Mouse (Mus musculus) C2C12 (cell line): ENCODE measurements around the gene Chp2. TPM values are rescaled to one million over a fixed set of nuclear protein-coding genes. Genes with fewer than 3 reads are reported as not detected.

Source experiments
- H3K27me3 ChIP-seq: one replicate; pipeline ENCODE4 v1.6.1; 2011; ENCODE audit not compliant: control insufficient read depth, insufficient read depth, insufficient read length
- H3K36me3 ChIP-seq: one replicate; pipeline ENCODE4 v1.6.1; 2011; ENCODE audit not compliant: control insufficient read depth, insufficient read depth
- H3K4me3 ChIP-seq: one replicate; pipeline ENCODE4 v1.5.1; 2011; ENCODE audit warnings: mild to moderate bottlenecking, control low read depth; ENCODE audit not compliant: poor library complexity, insufficient read depth, severe bottlenecking
- H3K79me2 ChIP-seq: one replicate; pipeline ENCODE4 v1.6.1; 2011; ENCODE audit not compliant: control insufficient read depth, insufficient read depth
- H3K79me3 ChIP-seq: one replicate; pipeline ENCODE4 v1.6.1; 2011; ENCODE audit warnings: low read depth, control low read depth
- H3ac ChIP-seq: one replicate; pipeline ENCODE3; 2011; ENCODE audit warnings: low read depth; ENCODE audit not compliant: control insufficient read depth, insufficient read length
- CEBPB ChIP-seq: IDR thresholded peaks from one replicate; pipeline ENCODE4 v1.6.1; 2011; ENCODE audit warnings: low read depth, mild to moderate bottlenecking, control low read depth, moderate library complexity
- CTCF ChIP-seq: IDR thresholded peaks from one replicate; pipeline ENCODE4 v1.5.1; 2011; ENCODE audit not compliant: control insufficient read depth, insufficient read depth, insufficient read length
- FOSL1 ChIP-seq: IDR thresholded peaks from one replicate; pipeline ENCODE4 v1.8.0; 2011; ENCODE audit warnings: mild to moderate bottlenecking, low read length; ENCODE audit not compliant: poor library complexity, insufficient read depth, severe bottlenecking
- MAX ChIP-seq: IDR thresholded peaks from one replicate; pipeline ENCODE4 v1.6.1; 2011; ENCODE audit warnings: mild to moderate bottlenecking, control low read depth
- MYOD1 ChIP-seq: IDR thresholded peaks from one replicate; pipeline ENCODE4 v1.6.1; 2011; ENCODE audit warnings: low read depth; ENCODE audit not compliant: control insufficient read depth, insufficient read length
- MYOG ChIP-seq: IDR thresholded peaks from one replicate; pipeline ENCODE4 v1.6.1; 2011; ENCODE audit not compliant: control insufficient read depth, insufficient read length; ENCODE audit errors: extremely low read depth
- USF1 ChIP-seq: IDR thresholded peaks from one replicate; pipeline ENCODE4 v1.6.1; 2011; ENCODE audit warnings: low read depth, mild to moderate bottlenecking, control low read depth, moderate library complexity
- polyA plus RNA-seq: library from polyadenylated mRNA; unstranded; fragments of >200 nt; fragmentation: generic; extraction: Trizol; gene quantifications from one replicate; pipeline ENCODE4 v1.2.1, GENCODE M21; 2012; ENCODE audit warnings: missing spikeins

Gene Chp2
- polyA plus RNA-seq, 1 experiment: not detected

- Histone ChIP-seq H3K79me3 (no peaks in the 10 kb centered on the region), H3K4me3 (no peak overlapping the region), H3K27me3 (peaks cover 17% of the 10 kb centered on the region), H3K36me3 (no peaks in the 10 kb centered on the region), H3K79me2 (no peaks in the 10 kb centered on the region), H3ac (no peak overlapping the region)
- no peak for TF ChIP-seq MAX
- no peak for TF ChIP-seq FOSL1
- TF ChIP-seq MYOD1: no peak
- TF ChIP-seq CEBPB: no peak
- TF ChIP-seq CTCF: no peak
- no peak for TF ChIP-seq MYOG
- no peak for TF ChIP-seq USF1
Observed at GRCm38 (mm10) chr7:122244166-122244565, 24.9 kb downstream of the Chp2 start.

GRCm38 (mm10) chr7:122244584-122244983 lies 25.3 kb downstream of the Chp2 start:
- TF ChIP-seq CEBPB (no peak), USF1 (no peak), FOSL1 (no peak), MAX (no peak), MYOD1 (no peak), CTCF (no peak), MYOG (no peak)
- Histone ChIP-seq H3K36me3 (no peaks in the 10 kb centered on the region), H3K4me3 (no peak overlapping the region), H3ac (no peak overlapping the region), H3K27me3 (peaks cover 17% of the 10 kb centered on the region), H3K79me3 (no peaks in the 10 kb centered on the region), H3K79me2 (no peaks in the 10 kb centered on the region)

GRCm38 (mm10) chr7:122245976-122246375 lies 26.7 kb downstream of the Chp2 start:
- Histone ChIP-seq H3ac (no peak overlapping the region), H3K36me3 (no peaks in the 10 kb centered on the region), H3K79me2 (no peaks in the 10 kb centered on the region), H3K4me3 (no peak overlapping the region), H3K27me3 (peaks cover 17% of the 10 kb centered on the region), H3K79me3 (no peaks in the 10 kb centered on the region)
- TF ChIP-seq FOSL1 (no peak), MAX (no peak), CTCF (no peak), MYOG (no peak), USF1 (no peak), CEBPB (no peak), MYOD1 (no peak)

GRCm38 (mm10) chr7:122247254-122247864 lies 28.1 kb downstream of the Chp2 start:
- Histone ChIP-seq H3K36me3 (no peaks in the 10 kb centered on the region), H3K79me2 (no peaks in the 10 kb centered on the region), H3K79me3 (no peaks in the 10 kb centered on the region), H3K4me3 (no peak overlapping the region), H3K27me3 (peaks cover 17% of the 10 kb centered on the region), H3ac (no peak overlapping the region)
- TF ChIP-seq FOSL1 (no peak), MAX (no peak), USF1 (no peak), MYOD1 (no peak), CEBPB (no peak), MYOG (no peak), CTCF (no peak)

- Histone ChIP-seq H3K4me3 (no peak overlapping the region), H3K79me2 (no peaks in the 10 kb centered on the region), H3ac (no peak overlapping the region), H3K36me3 (no peaks in the 10 kb centered on the region), H3K27me3 (peaks cover 14% of the 10 kb centered on the region), H3K79me3 (no peaks in the 10 kb centered on the region)
- TF ChIP-seq MYOG (no peak), MAX (no peak), USF1 (no peak), FOSL1 (no peak), CTCF (no peak), CEBPB (no peak)
Observed at GRCm38 (mm10) chr7:122249321-122249821, 30.1 kb downstream of the Chp2 start.
